Mouse (Mus musculus) layer of hippocampus, adult 9-10 months (tissue): Measurements from ENCODE around the gene Ubp1.

Source experiments
- DNase-seq: peaks from one replicate; pipeline ENCODE4 v3.0.0; 2022; ENCODE audit warnings: low spot score

Gene Ubp1

DNA sequence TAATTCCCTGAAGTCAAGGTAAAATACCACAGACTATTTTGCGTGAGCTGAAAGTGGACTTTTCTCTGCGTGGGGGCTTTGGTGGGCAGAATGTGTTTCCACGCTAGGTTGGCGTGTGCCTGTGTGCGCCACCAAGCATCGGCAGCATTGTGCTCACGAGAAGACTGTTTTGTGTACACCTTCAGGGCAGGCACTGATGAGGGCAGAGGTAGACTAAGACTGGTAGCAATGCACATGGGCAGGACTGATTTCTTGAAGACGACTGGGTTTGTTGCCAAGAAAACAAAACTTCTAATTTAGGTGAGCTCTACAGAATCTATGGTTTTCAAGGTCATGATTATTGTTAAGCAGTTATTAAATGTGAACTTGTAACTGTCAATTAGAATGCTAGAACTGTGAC lies 38.7 kb downstream of the Ubp1 start:
- no peak for DNase-seq

DNA sequence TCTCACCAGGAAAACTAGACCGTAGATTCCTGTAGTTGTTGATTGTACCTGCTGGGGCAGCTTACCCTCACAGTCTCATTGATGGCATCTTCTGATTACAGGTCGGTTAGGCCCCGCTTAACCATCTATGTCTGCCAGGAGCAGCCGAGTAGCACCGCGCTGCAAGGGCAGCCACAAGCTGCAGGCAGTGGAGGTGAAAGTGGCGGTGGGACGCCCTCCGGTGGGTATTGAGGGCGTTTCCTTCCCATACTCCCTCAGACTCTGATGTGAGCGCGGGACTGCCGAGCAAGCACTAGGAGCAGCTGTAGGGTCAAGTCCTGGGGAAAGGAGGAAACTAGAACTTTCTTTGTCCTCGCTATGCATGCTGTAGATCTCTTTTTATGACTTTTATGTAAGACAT lies 39.3 kb downstream of the Ubp1 start:
- DNase-seq: no peak

DNA sequence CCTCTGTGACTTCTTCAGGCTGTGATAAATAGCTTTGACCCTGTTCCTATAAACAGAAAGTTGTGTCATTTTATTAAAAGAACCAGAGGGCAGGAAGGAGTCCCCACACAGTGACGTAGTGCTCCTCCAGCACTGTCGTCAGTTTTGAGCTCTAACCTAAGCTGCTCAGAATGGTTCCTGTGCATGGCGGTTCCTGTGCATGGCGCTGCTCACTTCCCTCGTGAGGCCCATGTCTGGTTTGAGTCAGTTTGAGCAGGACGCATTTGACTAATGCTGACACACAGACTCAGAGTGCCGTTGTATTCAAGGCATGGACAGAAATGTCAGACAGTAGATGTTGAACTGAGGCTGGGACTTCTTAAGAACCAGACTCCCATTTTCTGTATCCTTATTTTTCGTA lies 40.9 kb downstream of the Ubp1 start:
- no peak for DNase-seq

DNA sequence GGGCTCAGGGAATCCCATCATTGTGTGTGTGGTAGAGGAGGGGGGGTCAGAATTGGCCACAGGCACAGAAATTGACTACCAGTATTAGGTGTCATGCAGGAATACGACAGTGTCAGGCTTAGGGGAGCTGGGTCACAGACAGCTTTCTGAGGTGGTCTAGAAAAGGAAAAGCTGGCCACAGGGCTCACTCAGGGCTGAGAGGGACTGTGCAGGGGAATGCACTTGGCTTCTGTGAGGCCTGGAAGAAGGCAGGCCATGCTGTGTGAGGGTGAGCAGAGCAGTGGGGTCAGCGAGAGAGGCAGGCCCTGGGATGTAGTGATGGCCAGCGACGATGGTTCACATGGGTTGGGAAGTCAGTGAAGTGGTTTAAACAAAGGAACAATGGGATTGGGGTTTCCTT lies 43.1 kb downstream of the Ubp1 start:
- no peak for DNase-seq

DNA sequence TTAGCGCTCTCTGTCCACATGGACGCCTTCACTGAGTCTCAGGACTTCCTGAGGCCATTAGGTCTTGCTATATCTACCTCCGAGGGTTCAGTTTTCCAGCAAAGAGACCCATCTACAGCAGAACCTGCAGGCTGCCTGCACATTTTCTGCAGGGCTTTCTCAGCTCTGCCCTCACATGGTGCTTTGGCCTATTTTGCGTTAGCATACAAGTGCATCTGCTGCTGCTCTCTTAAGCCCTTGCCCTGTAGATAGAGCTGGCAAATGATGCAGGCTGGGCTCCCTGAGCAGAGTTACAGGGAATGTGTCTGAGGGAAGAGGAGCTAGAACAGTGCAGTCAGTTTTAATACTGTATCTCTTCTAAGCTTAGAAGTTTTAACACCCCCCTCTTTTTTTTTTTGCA lies 44.2 kb downstream of the Ubp1 start:
- DNase-seq: no peak

DNA sequence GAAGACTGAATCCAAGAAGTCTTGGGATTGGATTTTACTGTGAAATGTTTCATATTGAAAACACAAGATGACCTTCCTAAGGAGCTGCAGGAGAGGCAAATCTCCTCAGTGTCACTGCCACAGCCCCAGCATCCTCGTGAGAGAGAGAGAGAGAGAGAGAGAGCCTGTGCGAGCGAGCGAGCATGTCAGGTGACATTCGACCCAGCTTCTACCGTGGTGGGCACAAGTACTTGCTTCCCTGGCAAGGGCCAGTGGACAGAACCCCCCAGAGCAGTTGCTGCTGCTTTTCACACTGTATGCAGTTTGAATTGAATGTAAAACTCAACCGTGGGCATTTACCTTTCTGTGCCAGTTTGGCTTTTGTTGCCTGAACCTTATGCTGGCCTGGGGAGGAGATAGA lies 44.7 kb downstream of the Ubp1 start:
- no peak for DNase-seq

DNA sequence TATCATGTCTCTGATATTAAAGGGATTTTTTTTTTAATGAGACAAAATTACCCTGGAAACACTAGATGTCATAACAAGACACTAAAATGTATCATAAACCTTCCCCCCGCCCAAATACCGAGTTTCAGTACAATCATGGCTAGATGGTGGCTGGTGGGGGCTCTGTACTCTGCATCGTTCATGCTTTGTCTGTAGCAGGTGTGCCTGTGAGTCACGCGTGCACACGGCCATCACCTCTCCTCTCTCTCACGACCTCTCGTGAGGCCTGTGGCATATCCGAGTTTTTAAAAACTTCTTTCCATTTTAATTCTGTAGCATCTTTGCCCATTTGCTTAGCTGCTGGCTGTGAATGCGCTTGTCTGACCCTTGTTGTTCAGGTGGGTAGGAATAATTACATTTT lies 45.5 kb downstream of the Ubp1 start:
- no peak for DNase-seq

DNA sequence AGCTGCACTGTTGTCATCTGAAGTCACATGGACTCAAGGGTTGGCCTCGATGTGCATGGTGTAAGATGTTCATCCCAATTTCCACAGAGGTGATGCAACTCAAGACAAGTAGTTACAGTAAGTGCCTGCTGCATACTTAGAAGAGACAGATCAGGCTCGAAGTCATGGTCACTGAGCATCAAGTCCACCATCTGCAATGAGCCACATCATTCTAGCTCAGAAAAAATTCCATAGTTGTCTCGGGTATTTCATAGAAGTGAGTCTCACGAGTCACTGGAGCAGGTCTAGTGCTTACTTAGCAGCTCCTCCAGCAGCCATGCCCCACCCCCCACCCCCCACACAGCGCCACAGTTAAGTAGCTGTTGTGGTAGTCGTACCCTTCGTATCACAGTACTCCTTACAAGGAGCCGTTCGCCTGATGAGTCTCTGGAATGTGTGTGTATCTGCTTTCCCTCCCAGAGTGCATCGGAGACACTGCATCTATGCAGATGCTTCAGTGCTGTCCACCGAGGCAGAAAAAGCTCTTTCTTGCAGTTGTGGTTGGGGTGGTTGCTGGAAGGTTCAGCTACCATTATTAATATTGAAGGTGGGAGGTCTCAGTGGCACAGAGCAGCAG lies 46.6 kb downstream of the Ubp1 start:
- no peak for DNase-seq

DNA sequence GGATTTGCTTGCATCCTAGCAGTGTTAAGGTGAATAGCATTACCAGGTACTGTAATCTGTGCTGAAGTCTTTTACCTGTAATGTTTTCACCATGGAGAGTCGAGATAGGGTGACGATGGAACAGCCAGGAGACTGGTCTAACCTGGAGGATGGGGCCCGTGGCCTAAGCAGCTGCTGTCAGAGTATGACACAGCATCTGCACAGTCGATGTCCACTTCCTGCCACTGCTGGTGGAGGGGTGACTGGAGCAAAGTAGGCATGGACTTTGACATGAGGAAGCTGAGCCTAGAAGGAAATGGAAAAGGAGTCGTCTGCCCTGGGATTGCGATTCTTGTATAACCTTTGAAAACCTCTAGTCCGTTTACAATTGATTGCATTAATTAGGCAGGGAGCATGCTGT lies 47.9 kb downstream of the Ubp1 start:
- no peak for DNase-seq

DNA sequence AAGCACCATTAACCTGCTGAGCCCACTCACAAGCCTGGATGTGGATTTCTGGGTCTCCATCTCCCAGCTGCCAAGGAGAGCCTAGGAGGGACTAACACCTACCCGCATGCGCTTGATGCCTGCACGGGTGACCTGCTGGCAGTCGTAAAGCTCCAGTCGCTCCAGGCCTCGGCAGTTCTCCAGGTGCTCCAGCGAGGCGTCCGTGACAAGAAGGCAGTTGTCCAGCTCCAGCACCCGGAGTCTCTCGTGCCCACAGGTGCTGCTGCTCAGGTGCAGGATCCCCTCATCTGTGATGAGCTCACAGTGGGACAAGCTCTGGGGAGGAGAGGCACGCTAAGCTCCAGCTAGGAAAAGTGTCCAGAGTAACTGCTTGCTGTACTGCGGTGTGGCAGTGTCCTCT lies 48.6 kb downstream of the Ubp1 start:
- no peak for DNase-seq

DNA sequence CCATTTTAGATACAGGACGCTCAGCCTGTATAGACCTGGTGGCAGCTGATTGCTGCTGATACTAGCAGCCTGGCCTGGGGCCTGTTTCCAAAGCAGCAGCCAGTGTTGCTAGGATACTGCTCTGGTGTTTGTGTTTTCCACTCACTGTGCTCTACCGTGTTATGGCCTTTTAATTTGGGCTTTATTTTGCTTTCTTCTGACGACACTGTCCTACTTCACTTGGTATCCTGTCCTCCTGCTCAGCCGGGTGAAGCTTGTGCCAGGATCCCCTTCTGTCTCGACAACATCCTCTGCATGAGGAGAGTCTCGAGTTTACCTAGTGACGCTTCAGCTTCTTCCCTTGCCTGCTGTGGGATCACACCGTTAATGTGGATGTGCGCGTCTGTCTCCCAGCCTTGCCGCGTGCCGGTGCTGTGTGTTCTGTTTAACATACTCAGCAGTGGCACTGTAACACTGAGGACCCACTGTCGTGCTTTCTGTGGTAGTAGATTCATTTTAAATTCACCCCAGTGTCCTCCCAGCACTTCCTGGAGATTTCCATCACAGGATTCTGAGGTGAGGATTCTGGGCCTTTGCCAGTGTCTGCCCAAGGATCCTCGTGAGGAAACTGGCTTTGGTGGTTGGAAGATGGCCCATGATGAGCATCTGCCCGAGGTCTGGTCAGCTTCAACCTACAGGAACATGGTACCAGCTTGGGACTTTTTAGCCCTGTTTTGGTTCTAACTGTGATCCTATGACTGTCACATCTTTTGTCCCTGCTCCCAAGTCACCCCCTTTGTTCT lies 50.6 kb downstream of the Ubp1 start:
- DNase-seq: peak; percentile 25

DNA sequence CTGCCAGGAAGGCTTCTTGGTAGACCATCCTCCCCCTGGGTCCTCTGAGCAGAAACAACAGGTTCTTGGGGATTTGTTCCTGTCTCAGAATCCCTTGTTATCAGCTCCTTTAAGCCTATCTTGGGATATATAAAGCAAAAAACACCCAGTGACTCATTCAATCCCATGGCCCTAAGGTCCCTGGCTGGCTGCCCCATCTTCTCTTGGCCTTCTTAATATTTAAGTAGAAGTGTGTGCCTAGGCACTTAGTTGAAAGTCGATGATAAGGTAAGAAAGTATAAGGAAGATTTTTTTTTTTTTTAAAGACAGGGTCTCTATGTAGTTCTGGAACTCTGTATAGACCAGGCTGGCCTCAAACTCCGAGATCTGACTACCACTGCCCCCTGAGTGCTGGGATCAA lies 51.7 kb downstream of the Ubp1 start:
- DNase-seq: no peak

DNA sequence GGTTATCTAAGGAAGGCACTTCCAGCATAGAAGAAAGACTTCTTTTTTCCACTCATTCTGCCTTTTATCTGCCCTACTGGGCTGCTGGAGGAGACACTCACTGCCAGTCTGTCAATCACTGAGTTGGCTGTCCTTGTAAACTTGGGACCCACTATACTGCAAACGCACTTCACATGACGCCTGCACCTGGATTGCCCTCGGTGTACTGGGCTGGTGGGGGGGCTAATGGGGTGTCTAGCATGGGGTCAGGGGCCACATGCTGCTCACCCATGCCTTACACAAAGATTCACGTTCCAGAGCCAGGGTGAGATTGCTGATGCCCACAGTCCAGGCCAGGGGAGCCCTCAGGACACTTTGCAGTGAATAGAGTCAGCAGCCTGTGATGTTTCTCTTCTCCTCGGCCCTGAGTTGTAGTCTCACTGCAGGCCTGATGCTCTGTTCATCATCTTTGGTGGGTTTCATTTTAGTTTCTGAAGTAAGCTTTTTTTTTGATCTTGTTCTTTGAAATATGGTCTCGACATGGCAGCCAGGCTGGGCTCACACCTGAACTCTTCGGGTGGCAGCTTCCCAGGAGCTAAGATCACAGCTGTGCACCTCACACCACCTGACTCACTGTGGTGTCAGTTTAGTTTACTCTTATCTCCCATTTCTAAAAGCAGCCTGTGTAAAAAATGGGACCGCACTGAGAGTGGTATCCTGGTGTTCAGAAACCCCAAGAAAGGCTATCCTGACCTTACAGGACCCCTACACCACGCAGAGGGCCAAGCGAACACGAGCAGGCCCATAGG lies 52.3 kb downstream of the Ubp1 start:
- no peak for DNase-seq

DNA sequence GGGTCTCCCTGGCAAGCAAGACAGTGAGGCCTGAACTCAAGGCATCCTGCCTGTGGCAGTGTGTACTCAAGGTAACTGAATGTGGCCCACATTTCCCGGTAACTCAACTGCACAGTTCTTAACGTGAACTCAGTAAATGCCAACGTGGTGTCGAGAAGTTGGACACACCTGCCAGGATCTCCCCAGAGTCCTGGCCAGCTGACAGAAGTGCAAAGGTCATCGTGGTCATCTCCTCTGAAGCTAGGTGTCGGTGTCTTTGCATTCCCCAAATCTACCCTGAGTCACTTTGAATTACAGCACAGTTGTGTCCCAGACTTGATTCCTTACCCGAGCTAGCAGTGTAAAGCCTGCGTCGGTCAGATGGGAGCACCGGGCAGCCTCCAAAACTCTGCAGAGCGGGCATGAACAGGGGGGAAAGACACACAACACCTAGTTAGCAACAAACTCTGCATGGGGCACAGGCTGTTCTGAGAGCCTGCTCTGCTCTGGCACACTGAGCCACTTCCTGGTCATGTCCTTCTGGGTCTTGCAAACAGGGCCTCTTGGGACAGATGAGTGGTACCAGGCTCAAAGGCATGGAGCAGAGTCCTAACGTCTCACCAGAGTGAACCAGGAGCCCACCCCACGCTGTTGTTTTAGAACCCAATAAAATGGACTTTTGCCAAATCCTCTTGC lies 54.3 kb downstream of the Ubp1 start:
- DNase-seq: no peak

DNA sequence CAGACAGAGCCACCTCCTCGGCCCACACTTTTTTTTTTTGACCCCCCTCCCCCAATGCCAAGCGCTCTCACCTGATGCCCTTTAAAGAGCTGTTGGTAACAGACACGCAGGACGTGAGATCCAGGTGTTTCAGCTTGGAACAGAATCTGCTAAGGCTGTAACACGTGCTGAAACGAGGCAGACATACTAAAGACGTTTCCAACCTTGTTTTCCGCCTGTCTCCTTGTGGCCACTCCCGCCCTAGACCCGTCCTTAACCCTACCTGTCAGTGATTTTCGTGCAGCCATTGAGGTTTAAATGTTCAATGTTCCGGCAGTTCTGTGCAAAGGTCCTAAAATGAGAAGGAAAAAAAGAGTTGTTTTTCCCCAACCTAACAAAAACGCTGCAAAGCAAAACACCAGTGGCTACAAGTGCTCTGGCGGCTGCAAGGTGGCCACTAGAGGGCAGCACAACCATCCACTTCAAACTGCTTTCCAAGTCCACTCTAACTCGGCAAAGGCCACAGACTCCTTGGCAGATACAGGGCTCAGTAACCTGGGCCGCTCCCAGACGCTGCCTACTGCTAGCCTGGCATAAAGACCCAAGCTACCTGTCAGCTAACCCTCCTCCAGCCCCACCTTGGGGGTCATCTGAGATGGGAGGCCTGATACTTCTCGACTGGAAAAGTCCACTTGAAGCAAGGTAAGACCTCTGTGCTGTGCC lies 60.0 kb downstream of the Ubp1 start:
- DNase-seq: peak; percentile 73

DNA sequence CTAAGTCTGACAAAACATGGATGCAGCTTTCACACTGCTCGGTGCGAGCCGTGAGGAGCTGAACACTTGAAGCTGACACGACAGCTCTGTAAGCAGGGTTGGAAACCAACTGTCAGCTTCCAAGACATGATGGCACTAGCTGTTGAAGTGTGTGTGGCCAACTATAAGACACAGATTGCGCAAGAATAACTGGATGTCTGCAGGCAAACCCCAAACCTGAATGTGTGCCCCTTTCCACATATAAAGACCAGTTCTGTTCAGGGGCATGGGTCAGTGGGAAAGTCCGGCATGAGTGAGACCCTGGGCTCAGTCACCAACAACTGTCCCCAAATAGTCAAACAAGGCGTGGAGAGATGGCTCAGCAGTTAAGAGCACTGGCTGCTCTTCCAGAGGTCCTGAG lies 62.1 kb downstream of the Ubp1 start:
- no peak for DNase-seq

DNA sequence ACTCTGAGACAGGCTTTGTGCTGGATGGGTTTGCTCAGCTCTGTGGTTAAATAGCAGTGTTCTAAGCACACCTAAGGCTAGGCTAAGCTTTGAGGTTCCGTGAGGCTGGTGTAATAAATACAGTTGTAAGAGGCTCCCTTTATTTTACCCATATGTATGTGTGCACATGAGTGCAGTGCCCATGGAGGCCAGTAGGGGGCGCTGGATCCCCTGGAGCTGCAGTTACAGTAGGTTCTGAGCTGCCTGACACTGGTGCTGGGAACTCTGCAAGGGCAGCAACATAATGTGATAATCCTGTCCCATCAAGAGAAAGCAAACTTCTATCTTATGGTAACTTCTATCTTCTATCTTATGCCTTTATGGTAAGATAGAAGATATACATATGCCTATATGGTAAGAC lies 67.6 kb downstream of the Ubp1 start:
- no peak for DNase-seq

DNA sequence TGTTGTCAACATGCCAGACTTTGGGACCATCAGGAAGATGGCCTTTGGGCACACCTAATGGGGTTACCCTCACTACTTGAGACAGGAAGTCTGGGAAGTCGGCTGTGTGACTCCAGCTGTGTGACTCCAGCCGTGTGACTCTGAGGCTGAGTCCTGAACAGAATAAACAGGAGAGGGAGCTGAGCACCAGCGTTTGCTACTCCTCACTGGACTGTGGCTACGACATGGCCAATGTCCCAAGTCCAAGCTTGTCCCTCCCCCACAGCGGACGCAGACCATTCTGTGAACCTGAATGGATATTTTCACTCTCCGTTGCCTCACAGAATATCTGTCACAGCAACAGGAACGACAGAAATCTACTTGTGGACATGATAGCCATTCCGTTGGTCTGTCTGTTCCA lies 76.1 kb downstream of the Ubp1 start:
- DNase-seq: no peak

DNA sequence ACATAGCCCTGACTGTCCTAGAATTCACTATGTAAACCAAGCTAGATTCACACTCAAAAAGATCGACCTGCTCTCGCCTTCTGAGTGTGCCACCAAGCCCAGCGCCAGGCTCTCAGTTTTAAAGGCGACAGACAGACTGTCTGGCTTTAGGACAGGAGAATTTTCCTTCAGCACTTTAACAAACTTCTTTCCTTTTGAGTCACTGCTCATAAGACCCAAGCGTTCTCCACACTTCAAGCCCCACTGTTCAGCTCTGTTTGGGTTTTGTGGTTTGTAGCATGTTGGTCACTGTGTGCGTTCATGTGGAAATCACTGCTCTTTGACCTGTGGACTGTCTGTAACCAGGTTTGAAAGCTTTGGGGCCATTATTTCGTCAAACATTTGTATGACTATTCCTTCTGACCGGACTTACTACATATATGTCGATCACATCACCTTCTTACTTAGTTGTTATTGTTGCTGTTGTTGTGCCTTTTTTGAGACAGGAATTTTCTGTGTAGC lies 77.2 kb downstream of the Ubp1 start:
- DNase-seq: no peak

DNA sequence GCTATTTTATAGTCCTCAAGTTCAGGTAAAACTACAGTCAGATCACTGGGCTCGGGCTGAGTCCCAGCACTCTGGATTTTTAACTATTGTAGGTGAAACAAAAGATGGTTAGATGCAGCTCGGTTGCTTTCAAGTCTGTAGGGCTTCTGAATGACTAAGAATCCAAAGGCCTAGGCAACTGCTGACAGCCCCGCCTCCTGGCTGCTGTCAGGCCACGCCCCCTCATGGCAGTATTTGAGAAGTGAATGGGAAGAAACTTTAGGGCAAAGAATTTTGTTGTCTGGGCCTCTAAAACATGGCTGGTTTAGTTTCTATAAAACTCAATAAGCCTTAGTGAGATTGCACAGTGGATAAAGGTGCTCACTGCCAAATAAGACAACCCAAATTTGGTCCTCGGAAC lies 78.8 kb downstream of the Ubp1 start:
- DNase-seq: no peak

DNA sequence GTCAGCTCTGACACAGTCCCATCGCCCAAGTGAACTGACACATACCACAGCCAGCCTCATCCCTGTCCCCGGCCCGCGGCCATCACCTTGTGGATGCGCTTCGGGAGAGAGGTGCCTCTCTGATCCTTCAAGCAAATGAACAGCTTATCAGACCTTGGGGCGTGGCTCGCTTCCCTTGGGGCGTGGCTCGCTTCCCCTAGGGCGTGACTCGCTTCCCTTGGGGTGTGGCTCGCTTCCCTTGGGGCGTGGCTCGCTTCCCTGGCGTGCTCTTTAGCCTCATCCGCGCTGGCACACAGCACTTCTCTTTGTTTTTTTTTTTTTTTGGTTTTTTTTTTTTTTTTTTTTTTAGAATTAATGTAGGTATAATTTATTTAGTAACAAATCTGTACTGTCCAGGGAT lies 80.5 kb downstream of the Ubp1 start:
- DNase-seq: no peak

DNA sequence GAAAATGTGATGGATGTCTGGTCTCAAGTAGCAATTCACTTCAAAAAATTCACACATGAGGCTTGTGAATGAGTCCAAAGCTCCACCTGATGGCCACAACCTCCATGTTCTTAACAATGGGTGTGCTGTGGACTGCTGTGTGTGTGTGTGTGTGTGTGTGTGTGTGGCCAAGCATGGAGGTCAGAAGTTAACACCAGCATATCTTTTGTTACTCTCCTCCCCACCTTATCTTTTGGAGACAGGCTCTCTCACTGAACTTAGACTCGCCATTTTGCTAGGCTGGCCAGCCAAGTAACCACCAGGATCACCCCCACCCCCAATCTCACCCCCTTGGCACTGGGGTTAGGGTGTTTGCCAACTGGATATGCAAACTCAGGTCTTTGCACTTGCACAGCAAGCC lies 83.3 kb downstream of the Ubp1 start:
- no peak for DNase-seq
